Mouse (Mus musculus) neural tube, embryonic 12.5 days (tissue): ENCODE data around the gene Fgfr2. TPM values are rescaled to one million over a fixed set of nuclear protein-coding genes. Genes with fewer than 3 reads are reported as not detected.
"Not testable (repeated sequence)": the region's sequence is repeated elsewhere in the genome, so short reads cannot be mapped to it uniquely, and the experiment has no call there.

Experiments
- ATAC-seq: fragments of 200-750 bp; cut with Nextera tagmentation; 2 replicates; pipeline ENCODE4 v1.8.0; 2017; ENCODE audit warnings: low read depth, mild to moderate bottlenecking, moderate TSS enrichment, moderate library complexity; ENCODE audit not compliant: low FRiP score
- H3K27ac ChIP-seq: fragments of 300-500 bp; sonication (generic); 2 replicates; pipeline ENCODE4 v1.5.1; 2016
- H3K27me3 ChIP-seq: fragments of 300-500 bp; sonication (generic); replicated peaks from 2 replicates; pipeline ENCODE4 v1.6.1; 2016; ENCODE audit warnings: mild to moderate bottlenecking
- H3K36me3 ChIP-seq: fragments of 300-500 bp; sonication (generic); 2 replicates; pipeline ENCODE4 v1.6.1; 2016; ENCODE audit warnings: mild to moderate bottlenecking
- H3K4me1 ChIP-seq: fragments of 300-500 bp; sonication (generic); 2 replicates; pipeline ENCODE4 v1.6.1; 2016
- H3K4me2 ChIP-seq: fragments of 300-500 bp; sonication (generic); replicated peaks from 2 replicates; pipeline ENCODE4 v1.6.1; 2016; ENCODE audit warnings: mild to moderate bottlenecking
- H3K4me3 ChIP-seq: fragments of 300-500 bp; sonication (generic); 2 replicates; pipeline ENCODE4 v1.5.1; 2016
- H3K9ac ChIP-seq: fragments of 300-500 bp; sonication (generic); 2 replicates; pipeline ENCODE4 v1.6.1; 2016; ENCODE audit warnings: mild to moderate bottlenecking
- H3K9me3 ChIP-seq: fragments of 300-500 bp; sonication (generic); 2 replicates; pipeline ENCODE4 v1.6.1; 2016; ENCODE audit warnings: mild to moderate bottlenecking
- WGBS: fragments of 180-500 bp; shearing (Covaris S2); methylation state at CpG from one replicate; pipeline ENCODE4 v1.1.7; 2016; 5-methylcytosine and 5-hydroxymethylcytosine counted together
- polyA plus RNA-seq: library from polyadenylated mRNA; unstranded; fragments of >200 nt; fragmentation: Nextera tagmentation; extraction: Ambion mirVana; gene quantifications from 2 replicates; pipeline ENCODE4 v1.2.1, GENCODE M21; 2016

The Fgfr2 gene
- polyA plus RNA-seq, 1 experiment from 2014 or later, result 65.0 TPM

GRCm38 (mm10) chr7:132662831-132663230 is 460.3 kb downstream of the Fgfr2 start:
- 69% methylated on average over 6 of the region's 6 CpGs for whole genome bisulfite sequencing

GRCm38 (mm10) chr7:132659633-132660032 is 463.5 kb downstream of the Fgfr2 start:
- Histone ChIP-seq H3K27me3 (0 out of 2 replicates have a peak, but pooled peaks cover 4% of the 10 kb centered on the region), H3K4me3 (no peak overlapping the region), H3K4me2 (no peak overlapping the region), H3K36me3 (no peaks in the 10 kb centered on the region), H3K27ac (no peak overlapping the region), H3K9ac (no peak overlapping the region), H3K4me1 (peaks cover 21% of the 10 kb centered on the region), H3K9me3 (no peaks in the 10 kb centered on the region)
- no peak for ATAC-seq
- 77% methylated on average over 7 of the region's 7 CpGs for WGBS

More at GRCm38 (mm10) chr7:132662831-132663230, 460.3 kb downstream of the Fgfr2 start:
- H3K4me3 ChIP-seq, H3K27ac ChIP-seq, H3K27me3 ChIP-seq, ATAC-seq, H3K9me3 ChIP-seq, H3K36me3 ChIP-seq, H3K4me2 ChIP-seq, H3K9ac ChIP-seq: not testable (repeated sequence)
- H3K4me1 ChIP-seq, result peaks cover 14% of the 10 kb centered on the region

DNA sequence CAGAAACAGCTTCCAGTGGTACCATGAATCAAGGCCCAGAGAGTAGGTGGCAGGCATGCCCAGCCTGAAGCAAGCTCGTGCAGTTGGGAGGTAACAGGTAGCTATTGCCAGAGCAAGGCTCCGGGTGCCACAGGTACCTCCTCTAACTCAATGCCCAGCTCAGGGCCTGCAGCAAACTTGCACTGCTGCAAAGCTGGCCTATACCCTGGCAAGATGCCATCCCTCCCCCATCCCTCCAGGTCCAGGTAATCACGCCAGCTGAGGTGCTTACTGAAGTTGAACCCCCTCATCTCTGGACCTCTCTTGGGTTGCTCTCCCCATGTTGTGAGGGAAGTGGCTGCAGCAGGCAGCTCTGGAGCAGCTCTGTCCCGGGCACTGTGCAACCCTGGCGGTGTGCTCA is 464.5 kb downstream of the Fgfr2 start:
- H3K9ac ChIP-seq, result no peak overlapping the region
- H3K27ac ChIP-seq, result no peak overlapping the region
- peaks cover 21% of the 10 kb centered on the region for H3K4me1 ChIP-seq
- no peak for ATAC-seq
- 89% methylated on average over 5 of the region's 5 CpGs for WGBS
- no peak overlapping the region for H3K4me3 ChIP-seq
- 0 out of 2 replicates have a peak, but pooled peaks cover 4% of the 10 kb centered on the region for H3K27me3 ChIP-seq
- H3K36me3 ChIP-seq, result no peaks in the 10 kb centered on the region
- no peaks in the 10 kb centered on the region for H3K9me3 ChIP-seq
- no peak overlapping the region for H3K4me2 ChIP-seq

- Histone ChIP-seq H3K4me3 (no peak overlapping the region), H3K27me3 (0 out of 2 replicates have a peak, but pooled peaks cover 4% of the 10 kb centered on the region), H3K27ac (no peak overlapping the region), H3K4me1 (peaks cover 21% of the 10 kb centered on the region), H3K9ac (peak overlapping the region; percentile 29; the same call in 1 of the 2 replicates), H3K36me3 (no peaks in the 10 kb centered on the region), H3K4me2 (no peak overlapping the region), H3K9me3 (no peaks in the 10 kb centered on the region)
- WGBS, result 21% methylated on average over 9 of the region's 9 CpGs
- no peak for ATAC-seq
Observed at GRCm38 (mm10) chr7:132658058-132658450, 465.1 kb downstream of the Fgfr2 start.

DNA sequence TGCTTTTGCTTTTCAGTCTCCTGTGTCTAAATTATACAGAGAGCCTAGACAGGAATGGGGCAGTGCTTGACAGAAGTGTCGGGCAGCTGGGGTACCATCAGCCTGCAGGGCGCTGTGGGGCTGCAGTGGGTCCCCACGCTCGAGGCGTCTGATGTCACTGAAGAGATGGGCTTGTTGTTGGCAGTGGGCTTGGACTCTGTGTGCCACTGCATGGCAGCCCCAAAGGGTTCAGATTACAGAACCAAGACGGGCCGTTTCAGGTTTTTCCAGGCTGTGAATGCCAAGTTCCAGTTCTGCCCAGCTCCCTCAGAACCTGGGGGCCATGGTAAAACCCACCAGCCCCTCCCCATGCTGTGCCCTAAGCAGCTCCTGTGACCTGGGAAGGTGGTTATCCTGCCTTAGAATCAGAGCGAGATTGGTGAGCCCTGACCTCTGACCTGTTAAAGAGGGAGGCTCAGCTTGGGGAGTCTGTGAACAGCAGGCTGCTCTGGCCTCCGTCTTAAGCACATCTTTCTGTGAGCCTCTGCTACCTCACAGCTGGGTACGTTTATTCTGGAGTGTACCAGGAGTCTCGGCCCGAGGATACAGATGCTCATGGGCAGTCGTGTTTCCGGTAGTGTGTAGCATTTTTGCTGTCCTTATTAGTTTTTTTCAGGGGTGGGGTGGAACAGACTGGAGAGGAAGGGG is 465.6 kb downstream of the Fgfr2 start:
- Histone ChIP-seq H3K27ac (no peak overlapping the region), H3K4me3 (no peak overlapping the region), H3K9me3 (no peaks in the 10 kb centered on the region), H3K27me3 (0 out of 2 replicates have a peak, but pooled peaks cover 4% of the 10 kb centered on the region), H3K9ac (peak overlapping the region; percentile 29; the same call in 1 of the 2 replicates), H3K36me3 (no peaks in the 10 kb centered on the region), H3K4me1 (peaks cover 21% of the 10 kb centered on the region), H3K4me2 (no peak overlapping the region)
- ATAC-seq, result no peak
- 58% methylated on average over 14 of the region's 14 CpGs for WGBS

GRCm38 (mm10) chr7:132656548-132656947 is 466.6 kb downstream of the Fgfr2 start:
- H3K9me3 ChIP-seq, result no peaks in the 10 kb centered on the region

GRCm38 (mm10) chr7:132656075-132656474 is 467.1 kb downstream of the Fgfr2 start:
- H3K4me2 ChIP-seq, result no peak overlapping the region
- peak overlapping the region; percentile 7; the same call in 1 of the 2 replicates for H3K27ac ChIP-seq
- no peak overlapping the region for H3K9ac ChIP-seq
- 22% methylated on average over 9 of the region's 9 CpGs for WGBS
- H3K36me3 ChIP-seq, result no peaks in the 10 kb centered on the region
- H3K27me3 ChIP-seq, result 0 out of 2 replicates have a peak, but pooled peaks cover 4% of the 10 kb centered on the region
- peaks cover 21% of the 10 kb centered on the region for H3K4me1 ChIP-seq
- H3K4me3 ChIP-seq, result no peak overlapping the region
- no peaks in the 10 kb centered on the region for H3K9me3 ChIP-seq
- peak; percentile 70 for ATAC-seq

More at GRCm38 (mm10) chr7:132656548-132656947, 466.6 kb downstream of the Fgfr2 start:
- Histone ChIP-seq H3K4me2 (no peak overlapping the region), H3K36me3 (no peaks in the 10 kb centered on the region), H3K4me1 (peaks cover 21% of the 10 kb centered on the region), H3K27me3 (0 out of 2 replicates have a peak, but pooled peaks cover 4% of the 10 kb centered on the region), H3K4me3 (no peak overlapping the region), H3K27ac (peak overlapping the region; percentile 7; the same call in 1 of the 2 replicates), H3K9ac (no peak overlapping the region)
- peak; percentile 64 for ATAC-seq
- WGBS, result 8% methylated on average over 3 of the region's 3 CpGs

DNA sequence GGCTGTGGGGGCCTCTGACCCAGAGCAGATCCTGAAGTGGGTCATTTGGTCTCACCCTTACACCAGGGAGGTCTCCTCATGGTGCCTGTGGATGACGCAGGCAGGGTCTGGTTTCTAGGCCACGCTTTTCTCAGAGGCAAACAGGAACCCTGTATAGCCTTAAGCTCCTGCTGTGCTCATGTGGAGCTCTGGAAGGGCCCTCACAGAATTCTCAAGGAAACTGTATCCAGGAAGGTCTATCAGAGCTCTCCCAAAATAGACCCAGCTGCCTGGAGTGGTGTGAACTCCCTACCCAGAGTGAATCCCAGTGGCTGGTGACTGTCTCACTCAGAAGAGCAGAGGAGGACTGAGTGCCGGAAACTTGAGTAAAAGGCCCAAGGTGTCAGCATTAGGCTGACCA is 468.7 kb downstream of the Fgfr2 start:
- no peak for ATAC-seq
- no peak overlapping the region for H3K27ac ChIP-seq
- H3K9me3 ChIP-seq, result no peaks in the 10 kb centered on the region
- 85% methylated on average over 3 of the region's 3 CpGs for WGBS
- no peak overlapping the region for H3K4me2 ChIP-seq
- H3K27me3 ChIP-seq, result 0 out of 2 replicates have a peak, but pooled peaks cover 4% of the 10 kb centered on the region
- no peak overlapping the region for H3K4me3 ChIP-seq
- no peaks in the 10 kb centered on the region for H3K36me3 ChIP-seq
- H3K9ac ChIP-seq, result no peak overlapping the region
- peaks cover 23% of the 10 kb centered on the region for H3K4me1 ChIP-seq

GRCm38 (mm10) chr7:132646514-132646913 is 476.6 kb downstream of the Fgfr2 start:
- H3K4me3 ChIP-seq, result no peak overlapping the region
- 92% methylated on average over 1 of the region's 1 CpGs for WGBS
- no peaks in the 10 kb centered on the region for H3K36me3 ChIP-seq
- no peak overlapping the region for H3K9ac ChIP-seq
- no peaks in the 10 kb centered on the region for H3K9me3 ChIP-seq
- ATAC-seq, result no peak
- no peak overlapping the region for H3K4me2 ChIP-seq
- no peak overlapping the region for H3K27ac ChIP-seq
- peaks cover 3% of the 10 kb centered on the region; the same call in 1 of the 2 replicates for H3K4me1 ChIP-seq
- no peaks in the 10 kb centered on the region for H3K27me3 ChIP-seq

DNA sequence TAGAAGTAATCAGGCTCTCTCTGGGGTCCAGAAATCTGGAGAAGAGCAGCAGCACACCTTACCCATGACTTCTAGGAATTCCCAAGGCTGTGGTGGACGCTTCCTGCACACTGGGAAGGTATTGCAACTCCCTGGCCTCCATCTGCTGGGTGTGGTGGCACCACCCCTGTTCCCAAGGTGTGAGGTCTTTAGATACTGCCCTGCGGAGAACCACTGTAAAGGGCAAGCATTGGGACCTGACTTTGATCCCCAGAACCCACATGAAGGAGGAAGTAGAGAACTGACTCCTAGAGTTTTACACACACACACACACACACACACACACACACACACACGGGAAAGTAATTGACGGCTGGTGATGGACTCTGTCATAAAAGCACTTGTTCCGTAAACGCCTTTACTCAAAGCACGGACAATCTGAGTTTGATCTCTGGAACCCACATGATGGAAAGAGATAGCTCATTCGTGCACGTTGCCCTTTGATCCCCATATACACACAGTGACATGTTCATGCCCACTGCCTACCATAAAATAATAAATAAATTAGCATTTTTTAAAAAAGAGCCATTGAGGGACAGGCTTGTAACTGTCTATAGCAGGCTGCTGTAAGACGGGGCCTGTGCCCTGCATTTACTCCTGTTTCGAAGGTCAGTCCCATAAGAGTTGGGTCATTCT is 478.4 kb downstream of the Fgfr2 start:
- Histone ChIP-seq H3K36me3 (no peaks in the 10 kb centered on the region), H3K9ac (no peak overlapping the region), H3K4me3 (no peak overlapping the region), H3K27ac (no peak overlapping the region), H3K27me3 (no peaks in the 10 kb centered on the region), H3K9me3 (no peaks in the 10 kb centered on the region), H3K4me1 (peaks cover 12% of the 10 kb centered on the region; the same call in 1 of the 2 replicates), H3K4me2 (no peak overlapping the region)
- ATAC-seq, result no peak
- 57% methylated on average over 11 of the region's 11 CpGs for WGBS

DNA sequence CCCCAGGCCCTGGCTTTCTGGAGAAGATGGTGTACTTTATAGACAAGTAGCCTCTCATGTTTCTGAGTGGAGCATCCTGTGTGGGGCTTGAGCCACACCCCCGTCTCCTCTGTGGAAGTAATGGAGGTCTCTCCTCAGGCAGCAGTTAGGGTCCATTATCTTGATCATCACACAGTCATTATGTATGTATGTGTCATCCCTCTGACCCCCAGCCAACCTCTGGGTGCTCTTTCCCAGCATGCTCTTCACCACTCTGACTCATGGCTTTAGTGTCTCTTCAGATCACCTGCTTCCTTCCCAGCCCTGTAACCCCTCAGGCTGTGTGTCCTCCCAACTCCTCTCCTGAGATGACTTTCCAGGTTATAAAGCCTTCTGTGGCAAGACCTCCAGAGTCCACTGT is 481.5 kb downstream of the Fgfr2 start:
- Histone ChIP-seq H3K36me3 (no peaks in the 10 kb centered on the region), H3K27ac (no peak overlapping the region), H3K9me3 (no peaks in the 10 kb centered on the region), H3K4me1 (peaks cover 16% of the 10 kb centered on the region), H3K4me3 (no peak overlapping the region), H3K4me2 (no peak overlapping the region), H3K9ac (no peak overlapping the region), H3K27me3 (no peaks in the 10 kb centered on the region)
- ATAC-seq, result no peak
- 65% methylated on average over 1 of the region's 1 CpGs for WGBS

DNA sequence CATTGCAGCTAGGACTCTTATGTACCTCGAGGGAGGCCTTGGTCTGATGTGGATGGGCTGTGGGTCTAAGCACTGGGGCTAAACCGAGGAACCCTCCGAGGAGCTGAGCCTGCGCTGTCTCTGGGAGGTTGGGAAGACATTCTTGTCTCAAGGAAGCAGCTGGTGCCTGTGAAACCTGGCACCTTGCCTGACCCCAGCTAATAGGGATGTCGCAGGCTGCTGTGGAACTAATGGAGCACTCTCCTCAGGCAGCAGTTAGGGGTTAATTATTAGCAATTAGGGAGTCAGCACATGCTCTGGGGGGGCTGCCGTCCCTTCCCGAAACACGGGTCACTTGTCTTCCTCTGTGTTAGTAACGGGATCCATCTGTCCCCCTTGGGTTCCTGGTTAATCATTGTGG is 482.2 kb downstream of the Fgfr2 start:
- Histone ChIP-seq H3K4me3 (no peak overlapping the region), H3K27ac (no peak overlapping the region), H3K4me2 (no peak overlapping the region), H3K9ac (no peak overlapping the region), H3K4me1 (peaks cover 16% of the 10 kb centered on the region), H3K9me3 (no peaks in the 10 kb centered on the region), H3K36me3 (no peaks in the 10 kb centered on the region), H3K27me3 (no peaks in the 10 kb centered on the region)
- 19% methylated on average over 9 of the region's 9 CpGs for WGBS
- ATAC-seq, result no peak
